Mouse (Mus musculus) CD4-positive, CD25-positive, alpha-beta regulatory T cell, adult 4 months (primary cell): Measurements from ENCODE around the gene Rflna. TPM values are rescaled to one million over a fixed set of nuclear protein-coding genes. Genes with fewer than 3 reads are reported as not detected.

Experiments used
- ATAC-seq: one replicate; pipeline ENCODE4 v1.8.0; 2017
- polyA plus RNA-seq, 2 experiments: library from polyadenylated mRNA; unstranded; fragments of 100-300 nt; shearing (Covaris generic); gene quantifications; one replicate each; pipeline ENCODE4 v1.2.1; 2017

Gene Rflna
- polyA plus RNA-seq, result not detected

DNA sequence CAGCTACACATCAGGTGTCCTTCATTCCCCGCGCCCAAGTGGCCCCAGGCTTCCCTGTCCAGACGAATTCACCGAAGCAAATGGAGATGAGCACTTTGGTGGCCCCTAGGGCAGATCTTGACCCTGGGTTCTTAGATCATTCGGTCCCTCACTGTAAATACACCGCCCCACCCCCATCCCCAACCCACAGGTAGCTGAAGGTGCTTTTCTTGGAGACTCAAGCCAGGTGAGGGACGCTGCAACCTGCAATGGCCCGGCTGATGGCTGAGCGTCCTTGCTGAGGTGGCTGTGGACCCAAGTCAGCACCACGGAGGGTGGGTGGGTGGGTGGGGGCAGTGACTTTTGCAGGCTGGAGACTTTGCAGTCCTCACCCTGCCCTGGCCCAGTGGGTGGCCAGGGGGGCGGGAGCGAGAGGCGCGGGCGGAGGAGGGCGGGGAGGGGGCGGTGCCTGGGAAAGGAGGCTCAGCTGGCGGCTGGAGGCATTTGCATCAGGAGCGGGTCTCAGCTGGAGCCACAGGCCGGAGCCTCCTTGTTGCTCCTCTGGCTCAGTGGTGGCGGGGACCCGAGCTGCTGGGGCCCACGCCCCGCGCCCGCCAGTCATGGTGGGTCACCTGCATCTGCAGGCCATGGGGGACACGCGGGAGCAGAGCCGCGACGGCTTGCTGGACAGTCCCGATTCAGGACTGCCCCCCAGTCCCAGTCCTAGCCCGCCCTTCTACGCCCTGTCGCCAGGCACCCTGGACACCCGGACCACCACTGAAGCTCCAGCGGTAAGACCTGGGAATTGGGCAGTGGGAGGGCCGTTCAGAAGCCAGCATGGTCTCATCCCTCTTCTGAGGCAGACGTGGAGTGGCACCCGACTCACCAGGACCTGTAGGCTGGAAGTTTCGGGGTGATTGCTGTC, at the start of gene Rflna:
Gene Rflna (plus strand): TSS at position 253 of the 904 bp plus-strand sequence.
- no peak for ATAC-seq

DNA sequence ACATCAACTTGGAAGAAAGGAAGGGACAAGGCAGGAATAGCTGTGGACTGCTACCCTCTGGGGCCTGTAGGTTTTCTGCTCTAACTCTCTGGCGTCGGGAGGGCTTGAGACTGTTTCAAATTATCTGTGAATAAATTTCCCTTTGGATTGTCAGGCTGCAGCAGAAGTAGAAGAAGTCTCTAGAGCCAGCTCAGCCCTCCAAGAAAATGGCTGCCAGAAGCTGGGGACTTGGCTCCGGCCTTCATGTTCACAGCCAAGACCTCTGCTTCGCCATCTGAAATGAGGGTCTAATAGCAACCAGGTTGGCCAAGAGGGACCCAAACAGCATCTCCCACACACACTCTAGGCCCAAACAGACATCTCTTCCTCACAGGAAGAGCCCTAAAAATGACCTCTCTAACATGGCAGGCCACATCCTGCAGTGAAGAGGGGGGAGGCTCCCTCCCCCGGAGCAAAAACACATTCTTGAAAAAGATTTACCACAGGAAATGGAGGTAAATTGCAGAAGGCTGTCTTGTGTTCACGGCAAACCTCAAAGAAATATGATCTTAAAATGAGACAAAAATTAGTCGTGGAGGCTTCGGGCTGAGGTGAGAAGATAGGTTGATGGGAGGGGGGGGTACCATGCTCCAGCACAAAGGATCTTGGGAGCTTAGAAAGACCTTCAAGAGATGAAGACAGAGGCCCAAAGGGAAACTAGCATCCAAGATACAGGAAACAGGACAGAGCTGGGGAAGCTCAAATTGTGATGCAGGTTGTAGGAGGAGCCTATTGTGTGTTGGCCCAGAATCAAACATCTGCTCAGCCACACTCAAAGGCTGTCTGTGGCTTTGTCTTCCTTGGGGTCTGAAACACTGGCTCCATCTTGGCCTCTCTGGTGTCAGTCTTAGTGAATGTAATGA, 48.4 kb upstream of the Rflna start:
- peak; percentile 84 for ATAC-seq

- no peak for ATAC-seq
These were observed 45.5 kb upstream of the Rflna start for GRCm38 (mm10) chr5:124957491-124957890.

GRCm38 (mm10) chr5:124959099-124959498, 43.9 kb upstream of the Rflna start:
- ATAC-seq, result no peak

- no peak for ATAC-seq
These were observed 42.7 kb upstream of the Rflna start for GRCm38 (mm10) chr5:124960131-124960901.

DNA sequence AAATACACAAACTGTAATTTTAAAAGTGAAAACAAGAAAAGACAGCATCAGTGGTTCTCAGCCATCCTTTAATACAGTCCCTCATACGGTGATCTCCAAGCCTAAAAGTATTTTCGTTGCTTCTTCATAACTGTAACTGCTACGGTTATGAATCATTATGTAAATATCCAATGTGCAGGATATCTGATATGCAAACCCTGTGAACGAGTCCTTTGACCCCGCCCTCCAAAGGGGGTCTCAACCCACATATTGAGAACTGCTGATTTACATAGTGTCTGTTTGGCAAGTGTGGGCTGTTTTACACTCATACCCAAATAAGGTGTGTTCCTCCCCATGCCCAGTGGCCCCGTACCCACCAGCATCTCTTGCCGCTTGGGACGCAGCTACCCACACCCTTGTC, 41.6 kb upstream of the Rflna start:
- ATAC-seq, result peak; percentile 34

GRCm38 (mm10) chr5:124962761-124963160, 40.3 kb upstream of the Rflna start:
- ATAC-seq, result no peak

- ATAC-seq, result no peak
These were observed 39.0 kb upstream of the Rflna start for GRCm38 (mm10) chr5:124963806-124964672.

- no peak for ATAC-seq
These were observed 36.2 kb upstream of the Rflna start for GRCm38 (mm10) chr5:124966622-124967332.

- ATAC-seq, result no peak
These were observed 33.2 kb upstream of the Rflna start for GRCm38 (mm10) chr5:124969790-124970189.

DNA sequence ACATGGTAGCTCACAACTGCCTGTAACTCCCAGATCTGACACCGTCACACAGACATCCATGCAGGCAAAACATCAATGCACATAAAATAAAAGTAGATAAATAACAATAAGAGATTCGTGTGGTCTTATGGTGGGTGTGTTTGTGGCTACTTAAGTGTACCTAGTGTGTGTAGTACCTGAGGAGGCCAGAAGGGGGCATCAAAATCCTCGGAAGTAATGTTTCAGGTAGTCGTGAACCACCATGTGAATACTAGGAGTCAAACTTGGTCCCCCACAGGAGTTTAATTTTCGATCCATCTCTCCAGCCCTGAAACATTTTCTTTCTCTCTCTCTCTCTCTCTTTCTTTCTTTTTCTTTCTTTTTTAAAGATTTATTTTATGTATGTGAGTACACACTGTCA, 16.8 kb upstream of the Rflna start:
- ATAC-seq, result no peak

DNA sequence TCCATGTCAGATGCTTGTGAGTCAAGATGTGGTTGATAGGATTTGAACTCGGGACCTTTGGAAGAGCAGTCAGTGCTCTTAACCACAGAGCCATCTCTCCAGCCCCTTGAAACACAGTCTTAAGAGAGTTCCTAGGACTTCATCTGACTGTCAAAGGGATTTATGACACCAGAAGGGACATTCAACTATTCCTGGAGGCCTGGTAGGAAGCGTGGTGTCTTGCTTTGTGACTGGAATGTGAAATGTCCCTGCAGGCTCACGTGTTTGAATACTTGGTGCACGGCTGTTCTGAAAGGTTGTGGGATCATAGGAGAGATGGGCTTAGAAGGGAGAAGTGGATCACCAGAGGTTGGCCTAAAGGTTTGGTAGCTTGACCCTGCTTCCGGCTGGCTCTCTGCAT, 16.4 kb upstream of the Rflna start:
- no peak for ATAC-seq

DNA sequence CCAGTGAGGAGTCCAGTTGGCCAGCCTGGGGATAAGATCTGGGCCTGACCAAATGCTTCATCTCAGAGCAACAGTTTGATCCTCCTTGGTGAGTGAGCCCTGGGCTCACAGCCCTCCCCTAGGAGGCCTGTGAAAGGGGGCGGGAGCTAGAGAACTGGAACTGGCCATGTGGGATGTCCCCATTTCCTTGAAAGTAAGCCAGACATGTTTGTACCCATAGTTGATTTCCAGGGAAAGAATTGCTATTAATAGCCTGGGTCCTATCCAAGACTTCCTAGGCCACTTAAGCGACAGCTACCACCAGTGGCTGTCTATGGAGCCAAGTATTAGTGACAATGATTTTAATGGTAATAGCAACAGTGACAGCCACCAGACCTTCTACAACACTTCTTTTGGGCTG, 13.3 kb upstream of the Rflna start:
- ATAC-seq, result no peak

- no peak for ATAC-seq
These were observed 10.7 kb upstream of the Rflna start for GRCm38 (mm10) chr5:124992323-124992722.

GRCm38 (mm10) chr5:124992891-124993290, 10.1 kb upstream of the Rflna start:
- no peak for ATAC-seq

- no peak for ATAC-seq
These were observed 6.2 kb upstream of the Rflna start for GRCm38 (mm10) chr5:124996816-124997215.

DNA sequence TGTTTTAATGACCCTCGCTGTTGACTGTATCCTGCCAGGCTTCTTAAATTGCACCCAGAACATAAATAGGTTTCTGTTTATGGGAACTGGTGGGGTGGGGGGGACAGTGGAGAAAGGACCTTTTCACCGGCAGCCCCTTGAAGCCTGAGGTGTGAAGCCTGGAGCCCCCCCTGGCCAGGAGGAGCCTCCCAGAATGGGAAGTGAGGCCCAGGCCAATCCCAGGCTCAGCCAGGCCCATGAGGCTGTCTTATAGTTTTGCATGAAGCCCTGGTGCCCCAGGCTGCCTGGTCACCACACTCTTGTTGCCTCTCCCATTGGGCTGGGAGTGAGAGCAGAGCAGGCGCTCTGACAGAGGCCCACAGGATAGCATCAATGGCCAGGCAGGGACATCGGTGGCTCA, 5.1 kb upstream of the Rflna start:
- ATAC-seq, result no peak

DNA sequence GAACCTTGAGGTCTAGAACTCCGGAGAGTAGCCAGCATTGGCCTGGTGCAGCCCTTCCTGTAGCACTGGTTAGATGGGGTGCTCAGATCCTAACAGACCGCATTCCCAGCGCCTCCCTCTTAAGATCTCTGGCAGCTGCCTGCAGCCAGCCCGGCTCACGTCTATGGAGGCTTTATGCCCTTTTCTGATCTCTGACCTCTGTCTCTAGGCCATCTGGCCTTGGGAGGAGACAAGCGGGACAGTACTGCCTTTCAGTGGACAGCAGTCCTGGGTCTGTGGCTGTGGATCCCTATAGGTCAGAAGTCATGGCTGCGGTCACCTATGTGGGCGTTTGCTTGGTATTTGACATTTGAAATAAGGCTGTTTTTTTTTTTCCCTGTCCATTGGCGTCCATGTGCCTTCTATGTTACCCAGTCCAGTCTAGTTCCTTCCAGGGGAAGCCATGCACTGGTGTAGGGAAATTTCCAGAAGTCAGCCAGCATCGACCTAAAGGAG, 2.2 kb upstream of the Rflna start:
- no peak for ATAC-seq

DNA sequence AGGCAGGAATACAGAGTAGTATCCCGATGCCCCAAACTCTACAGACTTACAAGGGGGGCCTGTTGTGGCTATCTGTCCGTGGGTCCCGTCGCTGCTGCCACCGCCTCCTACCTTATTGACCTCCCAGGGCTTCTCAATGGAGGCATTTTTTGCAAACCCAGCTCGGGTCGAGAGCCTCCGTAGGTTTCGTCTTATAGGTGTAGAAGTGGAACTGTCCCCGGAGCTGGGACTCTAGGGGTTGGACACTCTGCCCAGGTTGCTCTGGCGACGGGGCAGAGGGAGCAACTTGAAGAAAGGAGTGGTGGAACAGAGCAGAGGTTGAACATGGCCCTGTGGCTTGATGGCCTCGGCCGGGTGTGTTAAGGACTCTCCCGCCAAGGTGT, 843 bp downstream of the Rflna start:
- no peak for ATAC-seq

- ATAC-seq, result no peak
These were observed 3.0 kb downstream of the Rflna start for GRCm38 (mm10) chr5:125005871-125006652.
